Mouse (Mus musculus) hindbrain, embryonic 10.5 days (tissue): Measurements from ENCODE around the gene Ubr4. TPM values are rescaled to one million over a fixed set of nuclear protein-coding genes. Genes with fewer than 3 reads are reported as not detected.

Experiments
- polyA plus RNA-seq: library from polyadenylated mRNA; unstranded; fragments of >200 nt; fragmentation: Nextera tagmentation; extraction: Ambion mirVana; gene quantifications from 2 replicates; pipeline ENCODE4 v1.2.1, GENCODE M21; 2016

Gene Ubr4
- polyA plus RNA-seq, 1 experiment from 2014 or later, result 64.3 TPM

Other genes starting within 250 kb of the Ubr4 start
- gene Minos1, start 221.5 kb upstream of the Ubr4 start, polyA plus RNA-seq, result 377 and 428 TPM in 2 replicates
- gene Capzb, start 159.7 kb upstream of the Ubr4 start, polyA plus RNA-seq, result 331 and 370 TPM in 2 replicates
- 15.0 and 16.3 TPM in 2 replicates for gene Pqlc2, start 41.9 kb upstream of the Ubr4 start, polyA plus RNA-seq
- gene Akr7a5, start 41.9 kb upstream of the Ubr4 start, polyA plus RNA-seq, result 104 and 105 TPM in 2 replicates
- 148 and 158 TPM in 2 replicates for gene Mrto4, start within 50 bp of the Ubr4 start, polyA plus RNA-seq
- gene Emc1, start within 50 bp of the Ubr4 start, polyA plus RNA-seq, result 34.9 and 38.3 TPM in 2 replicates
- 3.6 and 4.6 TPM in 2 replicates for gene Iffo2, start 177.9 kb downstream of the Ubr4 start, polyA plus RNA-seq